Mouse (Mus musculus) frontal cortex, postnatal 36 days (tissue): ENCODE measurements at regions not wholly inside any gene's neighbourhood (a gene's known extent, or its start where the extent isn't known, plus 50 kb on each side); places are given as distances from the start of the nearest gene placed in this dataset.
A peak's percentile ranks its signal among the peaks of the same experiment; 100 is the strongest.
"Not testable (repeated sequence)": the region's sequence is repeated elsewhere in the genome, so short reads cannot be mapped to it uniquely, and the experiment has no call there.

Experiments
- DNase-seq, 2 experiments: peaks; one replicate each; pipeline ENCODE4 v3.0.0; 2022; ENCODE audit warnings: low spot score in 2 of 2

- no peak for DNase-seq
Measured at GRCm38 (mm10) chr3:22815842-22816241, 739.4 kb downstream of the Tbl1xr1 start.

DNA sequence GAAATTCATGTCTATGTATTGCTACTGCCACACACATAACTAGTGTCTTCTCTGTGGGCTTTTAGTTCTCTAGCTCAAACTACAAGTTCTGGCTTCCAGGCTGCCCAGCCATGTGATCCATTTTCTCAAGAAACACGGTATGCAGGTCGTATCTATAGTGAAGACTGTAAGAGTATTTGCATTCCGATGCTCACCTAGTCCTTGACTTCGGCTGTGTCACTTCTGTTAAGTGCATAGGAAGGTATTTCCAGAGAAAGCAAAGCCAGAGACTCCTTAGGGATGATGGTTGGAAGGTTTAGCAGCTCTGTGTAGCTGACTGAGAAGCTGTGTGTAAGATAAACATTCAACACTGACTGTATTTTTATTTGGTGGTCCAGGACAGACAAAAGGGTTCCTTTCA, 750.0 kb downstream of the Tbl1xr1 start:
- no peak for DNase-seq

- DNase-seq, result no peak
Measured at GRCm38 (mm10) chr3:22838986-22839385, 762.5 kb downstream of the Tbl1xr1 start.

DNA sequence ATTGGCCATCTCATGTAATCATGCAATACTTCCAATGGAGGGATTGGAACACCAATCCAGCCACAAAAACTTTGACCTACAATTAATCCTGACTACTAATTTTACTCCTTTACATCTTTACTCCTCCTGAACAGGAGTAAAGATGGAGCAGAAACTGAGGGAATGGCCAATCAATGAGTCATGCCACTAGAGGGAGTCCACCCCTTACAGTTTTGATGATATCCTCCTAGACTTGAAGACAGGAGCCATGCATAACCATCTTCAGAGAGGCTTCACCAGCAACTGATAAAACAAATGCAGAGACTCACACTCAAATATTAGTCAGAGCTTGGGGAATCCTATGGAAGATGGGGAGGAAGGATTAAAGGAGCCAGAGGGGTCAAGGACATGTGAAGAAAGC, 774.0 kb downstream of the Tbl1xr1 start:
- DNase-seq, result no peak

GRCm38 (mm10) chr3:22863595-22863994, 787.1 kb downstream of the Tbl1xr1 start:
- no peak for DNase-seq

GRCm38 (mm10) chr3:22877883-22878282, 801.4 kb downstream of the Tbl1xr1 start:
- no peak for DNase-seq

DNA sequence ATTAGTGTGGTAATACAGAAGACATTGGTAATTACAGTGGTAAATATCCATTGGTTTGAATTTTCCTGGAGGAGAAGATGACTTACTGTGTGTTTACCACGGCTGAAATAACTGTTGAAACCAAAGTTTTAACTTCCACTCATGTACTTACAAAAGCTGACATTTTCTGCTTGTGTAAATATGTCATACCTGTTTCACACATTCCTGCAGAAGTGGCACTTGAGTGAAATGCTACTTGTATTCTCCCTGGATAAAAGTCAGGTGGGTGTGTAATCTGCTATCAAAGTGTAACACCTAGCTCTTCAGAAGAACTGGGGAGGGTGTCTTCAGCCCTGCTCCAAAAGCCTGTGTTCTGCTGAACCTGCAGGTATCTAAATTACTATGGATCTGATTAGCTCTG, 816.3 kb downstream of the Tbl1xr1 start:
- no peak for DNase-seq

- no peak for DNase-seq
Measured at GRCm38 (mm10) chr3:22897651-22898050, 821.2 kb downstream of the Tbl1xr1 start.

DNA sequence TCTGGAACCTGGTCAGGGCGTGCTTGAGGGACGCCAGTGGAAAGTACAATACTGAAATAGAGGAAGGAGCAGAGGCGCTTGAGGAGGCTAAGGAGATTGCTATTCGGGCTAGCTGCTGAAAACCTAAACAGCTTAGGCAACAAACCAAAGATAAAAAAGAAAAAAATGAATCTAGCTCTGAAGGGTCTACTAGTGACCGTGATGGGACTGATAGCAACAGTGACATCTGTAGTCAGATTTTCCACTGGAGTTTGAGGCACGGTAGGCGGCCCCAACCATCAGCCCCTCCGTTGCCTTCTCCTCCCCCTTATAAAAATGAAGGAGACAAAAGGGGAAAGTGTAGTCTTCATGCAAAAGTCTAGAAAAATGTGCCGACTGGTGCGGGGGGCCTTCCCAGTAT, 824.5 kb downstream of the Tbl1xr1 start:
- no peak for DNase-seq

DNA sequence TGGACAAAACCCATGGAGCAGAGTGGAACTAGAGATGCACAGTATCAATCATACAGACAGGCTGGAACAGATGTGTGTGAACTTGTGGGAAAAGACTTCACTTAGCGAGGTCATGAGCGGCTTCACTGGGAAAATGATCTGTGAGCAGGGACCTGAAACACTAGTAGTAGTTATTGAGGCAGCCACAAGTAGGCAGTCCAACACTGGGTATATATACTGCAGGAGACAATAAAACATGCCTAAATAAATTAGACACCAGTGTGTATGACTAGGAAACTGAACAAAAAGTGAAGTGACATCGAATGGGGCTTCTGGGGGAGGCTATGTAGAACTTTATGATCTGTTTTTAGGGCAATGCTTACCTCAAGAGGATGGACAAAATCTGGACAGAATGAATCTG, 852.5 kb downstream of the Tbl1xr1 start:
- no peak for DNase-seq

DNA sequence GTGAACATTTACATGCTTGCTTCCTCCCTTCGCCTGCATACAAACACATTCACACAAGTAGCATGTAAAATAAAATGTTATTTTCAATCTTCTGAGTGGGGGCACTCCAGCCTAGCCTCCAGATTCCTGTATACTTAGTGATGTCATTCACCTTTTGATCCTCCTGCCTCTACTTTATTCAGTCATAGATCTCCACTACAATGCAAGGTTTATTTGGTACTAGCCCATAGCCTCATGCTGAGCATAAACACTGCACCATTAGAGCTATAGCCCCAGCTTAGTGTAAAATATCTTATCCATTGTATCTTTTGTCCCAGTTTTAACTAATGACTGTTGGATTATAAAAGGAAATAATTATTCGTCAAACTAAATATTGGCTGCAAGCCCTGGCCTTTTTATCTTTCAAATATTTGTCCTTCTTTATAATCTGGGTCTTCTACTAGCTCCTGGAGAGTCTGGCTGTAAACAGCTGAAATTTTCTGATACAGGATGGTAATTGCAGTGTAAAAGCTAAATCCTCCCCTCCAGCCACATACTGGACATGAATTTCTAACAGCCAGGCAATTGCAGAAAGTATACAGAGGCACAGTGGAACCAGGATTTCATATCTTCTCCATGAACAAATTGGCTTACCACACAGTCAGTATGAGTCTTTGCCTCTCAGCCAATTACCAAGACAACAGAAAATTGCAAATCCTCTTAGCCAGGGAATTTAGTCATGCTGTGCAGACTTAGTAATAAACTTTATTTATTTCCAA, 853.5 kb downstream of the Tbl1xr1 start:
- no peak for DNase-seq

GRCm38 (mm10) chr3:22945646-22946045, 869.2 kb downstream of the Tbl1xr1 start:
- not testable (repeated sequence) for DNase-seq

GRCm38 (mm10) chr3:22947181-22947580, 870.7 kb downstream of the Tbl1xr1 start:
- no peak for DNase-seq

DNA sequence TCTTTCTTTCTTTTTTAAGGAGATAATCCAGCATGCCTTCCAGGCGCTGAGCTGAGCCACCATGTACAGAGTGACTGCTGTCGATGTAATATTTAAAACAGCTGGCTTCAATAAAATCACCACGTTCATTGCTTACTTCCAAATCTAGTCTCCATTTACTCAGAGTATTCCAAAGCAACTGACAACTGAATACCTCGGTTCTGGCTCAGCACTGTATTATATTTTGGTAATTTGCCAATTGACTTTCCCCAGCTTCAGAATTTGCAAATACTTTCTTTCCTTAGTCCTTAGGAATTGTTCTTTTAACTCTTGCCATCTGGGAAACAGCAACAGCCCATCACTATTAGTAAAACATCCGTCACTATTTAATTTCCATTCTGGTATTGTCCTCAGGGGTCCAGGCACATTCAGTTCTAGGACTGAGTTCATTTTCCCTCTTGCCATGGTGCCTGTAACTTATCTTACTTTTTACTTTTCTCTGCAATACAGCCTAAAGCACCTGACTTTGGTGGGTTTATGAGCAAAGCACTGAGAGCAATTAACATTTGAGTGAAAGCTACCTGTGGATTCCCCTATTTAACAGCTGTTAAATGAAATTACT, 871.8 kb downstream of the Tbl1xr1 start:
- DNase-seq, result no peak

DNA sequence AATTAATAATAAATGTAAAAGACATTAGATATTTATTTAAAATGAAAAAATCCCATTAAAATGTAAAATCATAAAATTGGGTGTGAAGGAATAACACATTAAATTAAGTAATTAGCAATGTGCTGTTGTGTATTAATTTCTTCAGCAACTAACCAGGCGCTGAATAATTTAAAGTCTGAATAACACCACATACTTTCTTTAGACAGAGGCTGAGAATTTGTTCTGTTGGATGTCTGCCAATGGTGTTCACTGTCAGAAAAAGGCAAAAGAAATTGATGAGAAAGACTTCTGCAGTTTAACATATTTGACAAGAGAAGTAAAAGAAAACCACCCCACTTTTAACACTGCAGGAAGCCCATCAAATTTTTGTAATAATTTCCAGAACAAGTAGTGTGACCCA, 881.0 kb downstream of the Tbl1xr1 start:
- peak in 1 of 2 experiments; percentile 6 for DNase-seq

DNA sequence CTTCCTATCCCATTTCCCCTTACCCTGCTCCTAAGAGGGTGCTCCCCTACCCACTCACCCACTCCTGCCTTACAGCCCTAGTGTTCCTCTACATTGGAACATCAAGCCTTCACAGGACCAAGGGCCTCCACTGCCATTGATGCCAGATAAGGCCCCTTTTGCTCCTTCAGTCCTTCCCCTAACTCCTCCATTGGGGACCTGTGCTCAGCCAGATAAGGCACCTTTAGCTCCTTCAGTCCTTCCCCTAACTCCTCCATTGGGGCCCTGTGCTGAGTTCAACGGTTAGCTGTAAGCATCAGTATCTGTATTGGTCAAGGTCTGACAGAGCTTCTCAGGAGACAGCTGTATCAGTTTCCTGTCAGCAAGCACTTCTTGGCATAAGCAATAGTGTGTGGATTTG, 896.2 kb downstream of the Tbl1xr1 start:
- DNase-seq, result no peak

DNA sequence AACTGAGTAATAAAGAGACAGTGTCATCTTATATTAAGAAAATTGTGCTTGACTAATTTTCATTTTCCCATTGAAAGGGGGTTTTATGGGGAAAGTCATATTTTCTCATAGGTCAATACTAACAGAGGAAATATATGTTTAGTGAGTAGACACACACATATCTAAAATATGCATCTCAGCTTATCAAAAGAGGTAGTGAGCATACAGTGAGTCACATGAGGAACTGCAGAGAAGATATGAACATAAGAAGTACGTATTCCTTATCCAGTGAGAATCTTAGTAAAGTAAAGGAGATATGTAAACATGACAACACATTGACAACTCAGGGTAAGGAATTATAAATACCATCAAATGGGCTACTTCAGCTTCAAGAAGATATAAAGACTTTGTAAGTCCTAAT, 900.3 kb downstream of the Tbl1xr1 start:
- DNase-seq, result no peak

- DNase-seq, result no peak
Measured at GRCm38 (mm10) chr3:22979896-22980890, 903.7 kb downstream of the Tbl1xr1 start.

DNA sequence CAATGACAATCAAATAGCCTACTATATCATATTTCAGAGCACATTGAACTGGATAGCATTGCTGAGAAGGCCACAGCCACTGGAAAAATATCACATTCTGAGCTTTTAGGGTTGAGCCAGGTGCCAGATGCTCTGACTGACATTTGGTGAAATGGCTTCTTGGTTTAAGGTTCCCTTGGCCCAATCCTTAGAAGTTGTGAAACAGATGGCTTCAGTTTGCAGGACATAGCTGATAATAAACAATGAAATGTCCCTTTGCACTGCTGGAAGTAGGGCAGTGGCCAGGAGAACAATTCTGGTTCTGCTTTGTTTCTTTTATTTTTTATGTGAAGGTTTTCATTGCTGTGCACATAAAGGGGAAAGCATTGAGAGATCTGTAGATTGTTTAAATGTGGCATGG, 906.0 kb downstream of the Tbl1xr1 start:
- DNase-seq, result no peak

GRCm38 (mm10) chr3:22990136-22990820, 913.8 kb downstream of the Tbl1xr1 start:
- no peak for DNase-seq

DNA sequence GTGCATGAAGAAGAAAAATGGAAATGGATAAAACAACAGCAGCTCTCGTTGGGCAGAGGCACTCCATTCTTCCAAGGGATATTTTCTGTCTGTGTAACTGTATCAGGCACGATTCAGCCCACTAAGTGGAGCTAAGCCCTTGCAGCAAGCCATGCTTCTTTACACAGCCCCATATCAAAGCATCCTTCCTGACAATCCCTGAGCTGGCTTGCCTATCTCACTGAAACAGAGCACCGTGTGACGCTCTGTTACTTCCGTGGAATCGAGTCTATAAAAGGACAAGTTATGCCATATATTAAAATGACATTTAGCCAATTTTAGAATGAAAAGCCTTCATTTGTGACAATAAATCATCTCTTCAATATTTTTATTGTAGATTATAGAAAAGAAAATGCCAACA, 918.8 kb downstream of the Tbl1xr1 start:
- no peak for DNase-seq

DNA sequence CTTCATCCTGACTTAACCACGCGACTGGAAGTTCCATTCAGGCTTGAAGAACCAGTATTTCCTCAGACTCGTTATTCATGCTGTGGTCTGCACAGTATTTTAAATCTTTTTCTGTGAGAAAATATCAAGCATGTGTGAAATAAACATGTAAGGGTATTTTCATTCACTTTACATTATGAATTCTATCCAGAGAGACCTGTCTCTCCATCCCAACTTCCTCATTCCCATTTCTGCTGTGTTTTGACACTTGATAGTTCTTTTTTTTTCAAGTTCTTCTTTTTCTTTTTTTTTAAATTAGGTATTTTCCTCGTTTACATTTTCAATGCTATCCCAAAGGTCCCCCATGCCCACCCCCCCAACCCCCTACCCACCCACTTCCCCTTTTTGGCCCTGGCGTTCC, 919.4 kb downstream of the Tbl1xr1 start:
- no peak for DNase-seq
